Mouse (Mus musculus) megakaryocyte, embryonic 14.5 days (primary cell): ENCODE measurements around the gene Psme3.

Source experiments
- FLI1 ChIP-seq: IDR thresholded peaks from 2 replicates; pipeline ENCODE4 v1.6.1; 2012; ENCODE audit warnings: low read length, inconsistent platforms, mixed read lengths
- GATA1 ChIP-seq: IDR thresholded peaks from 3 replicates; pipeline ENCODE4 v1.6.1; 2012; ENCODE audit warnings: mixed read lengths, low read length, inconsistent platforms, borderline replicate concordance

GRCm38 (mm10) chr11:101364531-101364931 is 48.5 kb downstream of the Psme3 start:
- TF ChIP-seq FLI1 (no peak), GATA1 (no peak)
